Mouse (Mus musculus) retina, postnatal 7 days (tissue): ENCODE measurements at regions not wholly inside any gene's neighbourhood (a gene's known extent, or its start where the extent isn't known, plus 50 kb on each side); places are given as distances from the start of the nearest gene placed in this dataset.
A peak's percentile ranks its signal among the peaks of the same experiment; 100 is the strongest.

ENCODE experiments used
- DNase-seq: peaks from one replicate; pipeline ENCODE4 v3.0.0-alpha.2; 2012; ENCODE audit warnings: low read depth, low spot score

DNA sequence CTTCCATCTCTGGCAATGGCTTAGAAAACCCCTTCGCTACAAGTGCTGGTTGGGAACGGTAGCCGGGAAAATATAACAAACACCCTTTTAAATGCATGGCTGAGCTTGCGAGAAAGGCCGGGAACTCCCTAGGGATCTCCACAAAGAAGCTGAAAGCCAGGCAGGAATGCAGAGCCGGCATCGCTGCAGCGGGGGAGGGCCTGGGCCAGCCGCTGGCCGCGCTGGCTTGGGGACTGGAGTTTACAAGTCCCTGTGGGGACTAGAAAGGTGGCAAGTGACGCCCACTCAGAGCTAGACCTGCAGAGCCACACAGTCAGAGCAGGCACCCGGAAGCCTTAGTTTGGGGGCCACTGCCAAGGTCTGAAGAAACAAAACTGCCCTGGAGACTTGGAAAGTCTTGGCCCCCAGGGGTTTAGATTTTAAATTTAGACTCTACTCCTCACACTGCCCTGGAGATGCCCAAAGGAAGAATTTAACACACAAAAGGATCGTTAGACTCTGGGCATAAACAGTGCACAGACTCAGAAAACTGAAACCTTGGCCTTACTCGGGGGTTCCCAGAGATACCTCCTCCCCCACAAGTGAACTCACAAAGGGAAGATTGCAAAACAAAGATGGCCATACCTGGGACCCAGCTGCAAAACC lies 59.4 kb downstream of the 1700001O22Rik start:
- no peak for DNase-seq

DNA sequence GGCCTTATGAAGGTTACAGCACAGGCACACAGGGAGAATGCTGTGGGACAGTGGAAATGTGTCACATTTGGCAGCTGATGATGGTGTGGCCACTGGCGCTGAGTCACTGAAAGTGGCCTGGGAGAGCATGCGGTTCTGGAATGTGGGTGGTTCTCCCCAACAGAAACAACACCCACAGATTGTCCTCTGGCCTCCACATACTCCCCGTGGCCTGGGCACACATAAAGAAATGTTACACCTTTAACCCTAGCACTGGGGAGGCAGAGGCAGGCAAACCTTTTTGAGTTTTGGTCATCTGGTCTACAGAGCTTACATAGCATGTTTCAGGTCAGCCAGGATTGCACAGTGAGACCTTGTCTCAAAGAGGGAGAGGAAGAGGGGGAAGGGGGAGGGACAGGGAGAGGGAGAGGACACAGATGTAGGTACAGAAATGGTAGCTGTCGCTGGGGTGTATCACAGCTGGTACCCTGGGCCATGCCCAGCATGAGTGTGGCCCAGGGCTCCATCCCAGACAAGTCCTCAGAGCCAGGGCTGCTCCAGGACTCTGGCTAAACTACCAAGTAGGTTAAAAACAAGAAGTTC lies 60.1 kb downstream of the 1700001O22Rik start:
- no peak for DNase-seq

DNA sequence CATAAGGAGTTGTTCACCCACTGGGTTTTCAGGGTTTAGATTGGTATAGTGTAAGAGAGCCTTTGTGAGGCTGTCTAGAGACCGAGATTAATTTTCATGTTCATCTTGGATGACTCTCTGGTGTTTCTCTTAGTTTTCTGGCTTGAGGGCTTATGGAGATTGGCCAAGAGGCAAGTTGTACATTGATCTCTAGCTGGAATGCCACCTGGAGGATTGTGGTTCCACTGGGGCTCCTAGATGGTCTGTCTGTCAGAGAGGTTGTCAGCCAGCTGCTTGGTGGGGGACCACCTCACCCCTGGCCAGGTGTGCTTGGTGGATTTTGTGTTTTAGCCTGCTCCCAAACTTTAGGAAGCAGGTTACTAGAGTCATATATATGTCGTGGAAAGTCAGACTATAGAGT lies 62.0 kb downstream of the 1700001O22Rik start:
- no peak for DNase-seq

DNA sequence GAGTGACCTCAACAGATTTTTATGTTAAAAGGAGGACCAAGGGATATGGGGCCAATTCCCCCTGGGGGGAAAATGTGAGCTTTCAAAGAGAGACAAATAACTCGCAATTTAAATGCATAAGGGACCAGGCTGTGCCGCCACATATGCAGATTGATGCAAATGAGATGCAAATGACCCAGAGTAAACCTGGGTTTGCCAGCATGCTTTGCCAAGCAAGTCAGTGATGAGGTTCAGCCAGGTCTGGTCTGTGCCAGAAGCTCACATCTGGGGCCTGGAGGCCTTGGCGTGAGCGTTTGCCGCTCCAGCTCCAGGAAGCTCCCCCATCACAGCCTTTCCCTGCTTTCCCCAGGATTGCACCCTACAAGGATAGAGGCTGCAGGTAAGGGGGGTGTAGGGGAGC lies 65.7 kb downstream of the 1700001O22Rik start:
- no peak for DNase-seq

DNA sequence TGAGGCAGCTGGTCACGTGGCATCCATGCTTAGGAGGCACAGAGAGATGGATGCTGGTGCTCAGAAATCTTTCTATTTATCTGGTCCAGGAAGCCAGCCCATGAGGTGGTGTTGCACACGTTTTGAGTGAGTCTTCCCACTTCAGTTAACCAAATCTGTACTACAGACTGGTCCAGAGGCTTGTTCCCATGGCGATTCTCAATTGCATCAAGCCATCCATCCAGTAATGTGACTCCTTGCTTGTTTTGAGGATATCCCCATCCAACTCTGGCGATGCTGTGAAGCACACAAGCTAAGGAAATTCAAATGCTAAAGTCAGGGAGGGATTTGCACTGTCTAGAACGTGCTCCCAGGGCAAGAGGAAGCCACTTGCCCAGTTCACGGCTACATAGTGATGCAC lies 66.8 kb downstream of the 1700001O22Rik start:
- no peak for DNase-seq

DNA sequence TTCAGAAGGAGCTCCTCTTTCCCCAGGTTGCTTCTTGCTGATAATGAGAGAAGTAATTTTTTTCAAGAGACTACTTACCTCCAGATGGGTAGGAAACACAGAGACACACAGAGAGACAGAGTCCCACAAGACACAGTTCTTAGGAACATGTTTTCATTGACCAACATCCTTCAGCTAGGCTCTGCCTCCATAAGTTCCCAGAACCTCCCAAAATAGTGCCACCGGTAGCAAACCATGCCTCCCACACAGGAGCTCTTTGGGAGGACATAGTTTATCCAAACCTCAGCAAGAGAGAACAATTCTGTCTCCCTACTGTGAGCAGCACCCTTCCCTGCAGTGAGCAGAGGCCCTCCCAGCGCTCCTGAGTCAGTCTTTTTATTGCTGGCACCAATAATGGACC lies 67.2 kb downstream of the 1700001O22Rik start:
- no peak for DNase-seq

GRCm38 (mm10) chr2:30733853-30734252 lies 69.6 kb downstream of the 1700001O22Rik start:
- no peak for DNase-seq

DNA sequence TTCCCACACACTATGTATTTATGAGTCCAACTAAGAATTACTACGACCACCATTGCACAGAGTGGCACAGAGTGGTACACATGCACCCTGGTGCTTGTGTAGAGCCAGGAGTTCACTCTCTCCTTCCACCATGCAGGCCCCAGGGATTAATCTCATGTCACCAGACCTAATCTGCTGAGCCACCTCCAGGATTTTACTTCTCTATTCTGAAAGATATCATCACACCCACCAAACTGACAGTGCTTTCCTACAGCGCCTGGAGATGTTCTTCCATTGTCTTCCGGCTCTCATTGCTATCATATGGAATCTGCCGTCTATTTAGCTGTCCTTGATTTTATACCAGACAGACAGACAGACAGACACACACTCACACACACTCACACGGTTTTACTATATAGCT lies 71.6 kb downstream of the 1700001O22Rik start:
- no peak for DNase-seq

DNA sequence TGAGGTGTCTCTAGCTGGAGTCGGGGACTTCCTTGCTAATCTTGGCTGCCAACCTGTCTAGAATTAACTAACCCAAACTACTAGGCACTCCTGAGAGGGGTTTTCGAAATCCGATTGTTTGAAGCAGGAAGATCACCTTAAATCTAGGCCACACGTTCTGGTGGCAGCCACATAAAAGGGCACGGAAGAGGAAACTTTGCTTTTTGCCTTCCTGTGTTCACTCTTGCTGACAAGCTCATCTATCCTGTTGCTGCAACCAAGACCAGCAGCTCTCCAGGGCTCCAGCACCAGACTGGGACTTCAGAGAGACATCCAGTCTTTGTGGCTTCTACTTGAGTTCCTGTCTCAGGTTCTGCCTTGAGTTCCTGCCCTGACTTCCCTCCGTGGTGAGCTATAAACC lies 75.5 kb downstream of the 1700001O22Rik start:
- DNase-seq: no peak

DNA sequence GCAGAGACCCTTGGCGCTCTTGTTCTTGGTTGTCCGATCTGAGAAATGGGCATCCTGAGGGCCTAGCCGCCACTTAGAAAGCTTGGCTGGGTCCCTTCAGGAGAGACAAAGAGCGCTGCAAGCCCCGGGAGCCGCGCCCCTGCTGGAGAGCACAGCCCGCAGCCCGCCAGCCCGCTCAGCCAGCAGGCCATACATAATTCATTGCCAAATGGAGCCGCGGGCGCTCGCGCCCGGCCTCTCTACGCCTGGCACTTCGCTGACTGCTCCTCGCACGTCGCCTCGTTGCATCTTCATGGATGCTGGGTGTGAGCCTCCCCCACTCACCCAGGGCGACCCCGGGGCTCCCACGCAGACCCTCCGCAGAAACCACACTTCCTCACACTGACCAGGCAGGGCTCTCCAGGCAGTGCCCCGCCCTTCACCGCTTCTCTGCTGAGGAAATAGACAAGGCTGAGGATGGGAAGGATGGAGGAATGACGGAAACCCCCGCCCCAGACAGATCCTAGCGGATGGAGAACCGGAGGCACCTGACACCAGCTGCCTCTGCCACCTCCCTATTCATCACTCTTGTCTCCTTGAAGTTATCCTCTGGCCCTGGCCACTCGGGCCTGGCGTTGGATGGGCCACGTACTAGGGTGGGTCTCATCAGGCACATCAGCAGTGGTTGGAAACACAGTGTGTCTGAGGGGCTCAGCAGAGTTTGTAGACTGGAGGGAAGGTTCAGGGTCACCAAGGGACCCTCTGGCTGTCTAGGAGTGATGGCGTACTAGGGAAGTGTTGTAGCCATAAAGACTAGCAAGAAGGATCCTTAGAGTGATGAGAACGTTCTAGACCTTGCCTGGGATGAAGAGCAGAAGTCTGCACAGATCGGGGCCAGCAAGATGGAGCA lies 77.6 kb downstream of the 1700001O22Rik start:
- DNase-seq: no peak

DNA sequence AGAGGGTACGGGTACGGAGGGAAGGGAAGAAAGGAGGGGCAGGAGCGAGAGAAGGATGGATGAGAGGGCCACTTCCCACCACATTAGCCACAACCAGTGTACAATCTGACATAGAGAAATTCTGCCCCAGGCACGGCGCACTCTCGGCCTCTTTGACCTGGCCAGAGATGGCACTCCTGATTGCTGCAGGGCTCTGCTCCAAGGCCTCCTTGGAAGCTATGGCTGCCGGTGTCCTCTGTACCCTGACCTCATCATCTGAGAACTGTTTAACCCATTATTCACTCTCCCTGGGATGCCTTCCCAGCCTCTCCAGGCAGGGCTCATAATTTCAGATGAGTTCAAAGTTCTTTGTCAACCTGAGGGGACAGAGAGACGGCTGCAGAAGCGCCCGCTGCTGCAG lies 78.3 kb downstream of the 1700001O22Rik start:
- DNase-seq: no peak

GRCm38 (mm10) chr2:30724521-30724920 lies 78.9 kb downstream of the 1700001O22Rik start:
- DNase-seq: no peak

DNA sequence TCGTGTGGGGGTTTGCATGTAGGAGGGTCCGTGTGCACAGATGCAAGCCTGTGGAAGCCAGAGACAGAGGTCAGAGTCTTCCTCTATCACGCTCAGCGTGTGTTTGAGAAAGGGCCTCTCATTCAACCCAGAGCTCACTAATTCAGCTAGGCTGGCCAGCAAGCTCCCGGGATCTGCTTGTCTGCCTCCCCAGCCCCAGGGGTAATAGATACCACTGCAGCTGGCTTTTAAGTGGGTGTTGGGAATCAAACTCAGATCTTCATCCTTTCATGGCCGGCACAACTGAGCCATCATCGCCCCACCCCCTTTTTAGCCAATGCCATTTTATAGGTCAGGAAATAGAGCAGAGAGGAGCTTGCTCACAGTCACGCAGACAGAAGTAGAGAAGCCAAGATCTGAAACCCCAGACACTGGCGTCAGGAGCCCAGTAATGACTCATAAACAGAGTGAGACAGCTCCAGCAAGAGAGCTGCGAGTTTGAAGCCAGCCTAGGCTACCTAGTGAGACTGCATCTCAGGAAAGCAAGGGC lies 80.3 kb downstream of the 1700001O22Rik start:
- DNase-seq: no peak

- DNase-seq: no peak
Observed at GRCm38 (mm10) chr2:30722263-30723050, 81.0 kb downstream of the 1700001O22Rik start.

- DNase-seq: no peak
Observed at GRCm38 (mm10) chr2:30721473-30722262, 81.8 kb downstream of the 1700001O22Rik start.

DNA sequence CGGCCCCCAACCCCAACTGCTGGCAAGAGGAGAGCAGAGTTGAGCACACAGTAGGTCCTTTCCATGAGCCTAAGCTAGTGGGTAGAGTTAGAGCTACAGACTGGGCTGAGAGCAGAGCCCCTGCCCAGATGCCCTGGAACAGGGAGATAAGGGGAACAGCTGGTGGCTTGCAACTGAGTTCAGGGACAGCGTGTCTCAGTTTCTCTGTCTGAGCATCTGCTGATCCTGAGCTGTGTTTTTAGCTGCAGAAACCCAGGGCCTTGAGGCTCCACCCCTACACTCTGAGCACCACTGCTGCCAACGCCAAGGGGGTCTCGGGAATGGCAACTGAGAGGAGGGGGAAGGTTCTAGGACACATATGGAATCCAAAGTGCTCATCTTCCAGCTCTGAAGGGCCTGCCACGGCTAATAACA lies 82.4 kb downstream of the 1700001O22Rik start:
- no peak for DNase-seq

- no peak for DNase-seq
Observed at GRCm38 (mm10) chr2:30720291-30720690, 83.2 kb downstream of the 1700001O22Rik start.

GRCm38 (mm10) chr2:30719611-30720290 lies 83.7 kb downstream of the 1700001O22Rik start:
- DNase-seq: no peak

DNA sequence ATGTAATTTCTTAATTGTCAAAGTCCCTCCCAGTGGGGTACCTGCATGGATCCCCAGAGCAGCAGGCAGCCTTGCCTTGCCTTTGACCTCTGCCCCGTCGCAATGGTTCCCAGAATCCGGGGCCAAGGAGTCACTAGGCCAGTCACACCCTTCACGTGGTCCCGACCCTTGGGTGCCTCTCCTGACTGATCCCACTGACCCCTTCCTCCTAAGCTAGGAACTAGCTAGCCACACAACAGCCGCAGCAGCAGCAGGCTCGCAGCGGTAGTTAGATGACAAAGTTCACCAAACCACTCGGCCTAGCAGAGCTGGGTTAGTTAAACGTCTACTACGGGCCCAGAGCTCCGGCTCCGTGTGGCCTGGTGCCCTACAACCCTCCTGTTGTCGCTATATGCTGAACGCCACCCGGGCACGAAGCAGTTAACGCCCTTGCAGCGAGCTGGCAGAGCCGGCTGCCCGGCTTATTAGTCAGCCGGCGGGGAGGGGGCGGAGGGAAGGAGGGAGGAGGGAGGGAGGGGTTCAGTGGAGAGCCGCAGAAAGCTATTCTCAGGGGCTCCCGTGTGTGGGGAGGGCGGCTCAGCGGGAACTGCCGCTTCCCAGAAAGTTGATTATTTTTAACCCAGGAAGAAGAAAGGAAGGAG lies 84.6 kb downstream of the 1700001O22Rik start:
- peak; percentile 77 for DNase-seq

DNA sequence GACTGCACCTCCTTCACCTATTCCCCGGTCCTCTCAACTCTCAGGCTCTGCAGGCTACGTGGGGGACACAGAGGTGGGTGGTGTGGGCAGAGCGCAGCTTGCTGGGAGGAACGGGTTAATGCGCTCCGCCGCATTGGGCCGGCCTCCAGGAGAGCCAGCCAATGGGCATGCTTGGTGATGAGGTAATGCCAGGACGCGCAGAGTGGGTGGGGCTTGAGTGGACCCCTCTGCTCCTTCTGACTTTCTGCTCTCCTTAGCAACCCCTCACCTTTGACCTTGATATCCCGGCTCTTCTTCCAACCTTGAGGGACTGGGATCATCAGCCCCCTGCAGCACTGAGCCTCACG lies 85.2 kb downstream of the 1700001O22Rik start:
- DNase-seq: no peak
